Mouse (Mus musculus) spleen, postnatal 10 days (tissue): Measurements from ENCODE around the gene Gm8369.
"Not testable (repeated sequence)": the region's sequence is repeated elsewhere in the genome, so short reads cannot be mapped to it uniquely, and the experiment has no call there.

Experiments used
- DNase-seq, 2 experiments: peaks; one replicate each; pipeline ENCODE4 v3.0.0; 2021 to 2022; ENCODE audit warnings: low spot score in 2 of 2

Gm8369 gene

DNA sequence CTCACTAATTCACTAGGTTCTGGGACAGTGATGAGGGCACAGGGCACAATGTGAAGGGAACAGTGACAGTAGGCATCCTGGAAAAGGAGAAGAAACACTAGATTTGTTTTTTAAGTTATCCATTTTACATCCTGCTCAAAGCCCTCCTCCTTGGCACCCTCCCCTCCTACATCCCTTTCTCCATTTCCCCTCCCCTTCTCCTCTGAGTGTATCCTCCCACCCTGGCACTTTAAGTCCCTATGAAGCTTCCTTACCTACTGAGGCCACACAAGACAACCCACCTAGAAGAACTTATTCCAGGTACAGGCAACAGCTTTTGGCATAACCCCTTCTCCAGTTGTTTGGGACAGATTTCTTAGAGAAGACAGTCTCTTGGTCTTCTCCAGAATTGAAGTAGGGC, 30.5 kb downstream of the Gm8369 start, which contains the start of gene Ms4a6b:
Ms4a6b (plus strand) TSS at position 267 of the 400 bp plus-strand sequence.
- no peak for DNase-seq

GRCm38 (mm10) chr19:11516845-11517244, 31.1 kb downstream of the Gm8369 start:
- DNase-seq = peak in 1 of 2 experiments; percentile 23

GRCm38 (mm10) chr19:11517373-11517772, 31.6 kb downstream of the Gm8369 start:
- not testable (repeated sequence) for DNase-seq

DNA sequence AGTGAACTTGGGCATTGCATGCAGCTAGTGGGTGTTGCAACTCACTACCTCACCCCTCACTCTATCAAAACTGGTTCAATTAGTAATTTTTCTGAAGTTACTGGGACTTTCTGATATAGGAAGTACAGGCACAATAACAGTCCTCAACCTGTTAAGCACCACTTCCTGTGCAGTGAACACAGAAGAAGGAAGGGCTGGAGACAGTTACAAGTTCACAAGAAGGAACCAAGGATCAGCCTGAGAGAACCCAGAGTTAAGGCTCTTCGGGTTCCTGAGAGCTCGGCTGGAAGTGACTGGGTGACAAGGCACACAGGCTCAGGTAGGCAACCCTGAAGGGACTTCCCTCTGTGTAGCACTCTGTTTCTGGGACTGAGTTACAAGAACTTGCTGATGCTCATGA, 32.6 kb downstream of the Gm8369 start:
- not testable (repeated sequence) for DNase-seq

GRCm38 (mm10) chr19:11520146-11520545, 34.4 kb downstream of the Gm8369 start:
- no peak for DNase-seq

- DNase-seq = no peak
Measured at GRCm38 (mm10) chr19:11533421-11533820, 47.7 kb downstream of the Gm8369 start.

- no peak for DNase-seq
Measured at GRCm38 (mm10) chr19:11533888-11534445, 48.2 kb downstream of the Gm8369 start.

DNA sequence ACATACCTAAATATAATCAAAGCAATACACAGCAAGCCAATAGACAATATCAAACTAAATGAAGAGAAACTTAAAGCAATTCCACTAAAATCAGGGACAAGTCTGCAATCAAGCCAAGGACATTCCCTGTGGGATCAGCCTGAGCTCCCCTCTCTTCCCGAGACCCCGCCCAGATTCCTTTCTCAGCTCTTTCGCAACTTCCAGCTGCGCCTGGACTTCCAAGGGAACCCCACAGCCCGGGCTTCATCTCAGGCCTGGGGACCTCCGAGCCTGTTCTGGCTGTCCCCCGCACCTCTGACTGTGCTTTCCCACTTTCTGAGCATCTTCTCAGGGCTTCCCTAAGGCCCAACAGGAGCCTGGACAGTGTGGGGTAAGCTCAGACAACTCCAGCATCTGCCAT, 50.9 kb downstream of the Gm8369 start, which contains the start of gene Ms4a4d:
Ms4a4d (plus strand) TSS at position 209 of the 400 bp plus-strand sequence.
- no peak for DNase-seq

- no peak for DNase-seq
Measured at GRCm38 (mm10) chr19:11537336-11537735, 51.6 kb downstream of the Gm8369 start.

GRCm38 (mm10) chr19:11540166-11540821, 54.6 kb downstream of the Gm8369 start:
- peak in 1 of 2 experiments; percentile 15 for DNase-seq

DNA sequence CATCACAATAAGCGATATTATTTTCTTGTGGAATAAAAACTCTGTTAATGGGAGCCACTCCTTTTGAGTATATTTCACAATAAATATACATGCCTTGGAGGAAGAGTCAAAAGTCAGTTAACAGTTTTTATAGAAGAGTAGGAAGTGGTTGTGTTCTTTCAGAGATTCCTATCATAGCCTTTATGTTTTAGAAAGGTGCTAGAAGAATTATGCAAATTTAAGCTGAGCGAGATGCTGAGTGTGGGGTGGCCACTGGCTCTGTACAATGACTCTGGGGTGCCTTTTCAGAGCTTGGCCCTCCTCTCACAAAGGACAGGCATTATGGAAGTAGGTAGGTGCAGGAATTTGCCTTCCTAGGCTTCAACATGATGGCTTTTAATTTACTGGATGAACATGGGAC, 58.6 kb downstream of the Gm8369 start:
- not testable (repeated sequence) for DNase-seq

DNA sequence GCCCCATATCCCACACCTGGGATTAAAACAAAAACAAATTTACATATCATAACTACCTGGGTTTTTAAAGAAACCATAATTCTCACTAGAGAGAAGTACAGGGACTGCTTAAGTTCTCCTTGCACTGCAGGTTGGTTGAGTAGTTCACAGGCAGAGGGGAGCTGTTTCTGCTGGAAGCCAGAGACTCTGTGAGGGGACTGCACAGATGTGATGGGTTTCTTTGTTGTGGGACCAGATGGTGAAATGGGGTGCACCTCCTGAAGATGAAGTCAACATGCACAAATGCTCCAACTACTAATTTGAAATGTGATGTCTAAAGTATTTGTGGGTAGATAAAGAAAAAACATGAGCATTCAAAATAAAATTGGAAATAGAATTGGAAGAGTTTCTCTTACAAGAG, 62.2 kb downstream of the Gm8369 start:
- DNase-seq = no peak

DNA sequence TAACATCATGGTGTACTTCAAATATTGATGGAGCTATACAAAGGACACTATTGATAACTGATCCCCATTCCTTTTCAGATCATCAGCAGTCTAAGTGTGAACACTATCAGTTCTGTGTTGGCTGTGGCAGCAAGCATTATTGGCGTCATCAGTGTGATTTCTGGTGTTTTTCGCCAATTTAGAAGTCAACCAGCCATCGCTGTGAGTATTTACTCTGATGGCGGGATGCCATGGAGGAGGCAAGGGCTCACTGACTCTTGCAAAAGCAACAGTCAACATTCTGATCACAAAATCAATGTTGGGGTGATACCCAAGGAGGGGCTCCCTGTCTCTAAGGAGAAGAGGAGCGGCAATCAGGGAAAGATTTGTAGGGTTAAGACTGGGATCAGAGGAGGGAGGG, 69.0 kb downstream of the Gm8369 start:
- no peak for DNase-seq

DNA sequence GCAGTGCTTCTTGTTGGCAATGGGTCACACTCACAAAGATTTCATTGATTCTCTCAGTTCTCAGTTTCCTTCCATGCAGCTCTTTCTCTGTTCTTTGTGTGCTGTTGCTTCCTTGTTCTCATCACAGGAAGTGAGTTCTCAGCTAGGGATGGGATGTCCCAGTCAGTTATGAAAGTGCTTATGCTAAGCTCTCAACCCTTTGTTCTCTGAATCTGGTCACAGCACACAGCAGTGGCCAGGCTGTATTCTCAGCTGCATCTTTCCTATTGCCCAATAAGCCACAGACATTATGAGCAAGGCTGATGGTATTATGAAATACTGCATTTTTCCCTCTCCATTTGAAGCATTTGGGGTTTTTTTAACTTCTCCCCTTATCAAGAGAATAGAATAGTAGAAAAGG, 73.8 kb downstream of the Gm8369 start:
- not testable (repeated sequence) for DNase-seq
